Mouse (Mus musculus): ENCODE measurements around the gene Tnip1. TPM values are rescaled to one million over a fixed set of nuclear protein-coding genes. Genes with fewer than 3 reads are reported as not detected.

The Tnip1 gene
- polyA plus RNA-seq, 1 experiment from 2014 or later: 19.2 TPM

DNA sequence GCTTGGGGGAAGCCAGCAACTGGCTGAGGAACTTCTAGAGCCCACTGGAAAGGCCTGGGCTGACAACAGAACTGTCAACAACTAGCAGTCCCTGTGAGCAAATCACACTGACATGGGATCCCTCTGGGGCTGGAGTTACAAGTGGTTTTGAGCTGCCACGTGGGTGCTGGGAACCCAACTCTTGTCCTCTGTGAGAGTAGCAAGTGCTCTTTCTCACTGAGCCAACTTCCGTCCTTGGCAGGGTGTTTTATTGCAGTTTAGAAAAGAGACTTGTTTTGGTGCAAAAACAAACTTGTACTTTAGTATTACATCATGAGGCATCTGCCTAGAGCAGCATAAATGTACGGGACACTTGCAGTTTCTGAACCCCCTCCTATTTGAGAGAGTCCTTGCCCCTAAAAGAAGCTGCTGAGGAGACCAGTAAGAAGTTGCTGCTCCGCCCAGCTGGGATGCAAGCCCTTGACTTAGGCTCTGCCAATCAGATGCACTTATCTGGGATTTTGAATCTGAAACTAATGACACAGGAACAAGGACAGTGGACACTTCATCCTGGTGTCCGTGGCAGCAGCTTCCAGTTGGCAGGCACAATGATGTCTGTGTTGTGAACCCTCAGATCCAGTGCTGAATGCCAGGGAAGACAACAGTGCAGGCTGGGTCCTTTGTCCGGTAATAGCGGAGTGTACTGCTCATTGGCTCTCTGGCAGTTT lies 90.7 kb downstream of the Tnip1 start:
- H3K9me3 ChIP-seq (ENCODE audit: control insufficient read depth, low read length): no peaks in the 10 kb centered on the region
- no peak overlapping the region for H3K4me2 ChIP-seq (ENCODE audit: low read depth, low read length)
- WGBS: 69% methylated on average over 7 of the region's 7 CpGs
- no peak overlapping the region for H3K9ac ChIP-seq (ENCODE audit: low read length)
- H3K27me3 ChIP-seq (ENCODE audit: control insufficient read depth, insufficient read depth, low read depth, low read length): no peaks in the 10 kb centered on the region
- H3K4me3 ChIP-seq (ENCODE audit: low read length): no peak overlapping the region
- H3K27ac ChIP-seq (ENCODE audit: low read length): no peak overlapping the region
- ATAC-seq (ENCODE audit: low read depth): no peak
- peaks cover 33% of the 10 kb centered on the region for H3K36me3 ChIP-seq (ENCODE audit: control insufficient read depth, insufficient read depth, low read length)
- H3K4me1 ChIP-seq (replicated peaks; ENCODE audit: control insufficient read depth, insufficient read depth, low read length): peaks cover 10% of the 10 kb centered on the region

DNA sequence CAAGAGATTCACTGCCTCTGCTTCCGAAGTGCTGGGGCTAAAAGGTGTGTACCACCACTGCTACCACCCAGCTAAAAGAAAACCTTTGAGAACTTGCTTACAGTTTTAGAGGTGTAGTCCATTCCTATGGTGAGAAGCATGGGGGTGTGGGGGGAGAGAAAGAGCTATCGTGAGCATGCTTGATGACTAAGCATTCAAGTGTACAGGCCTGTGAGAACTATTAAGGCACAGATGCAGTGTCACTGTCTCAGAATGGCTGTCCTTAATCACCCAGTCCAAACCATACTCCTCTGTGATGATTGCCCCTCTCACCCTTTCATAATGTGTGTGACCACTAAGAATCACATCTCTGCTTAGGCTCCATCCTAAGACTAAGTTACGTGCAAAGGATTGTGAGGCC lies 93.4 kb downstream of the Tnip1 start:
- no peak for ATAC-seq (ENCODE audit: low read depth)
- H3K9me3 ChIP-seq (ENCODE audit: control insufficient read depth, low read length): no peaks in the 10 kb centered on the region

GRCm38 (mm10) chr11:54868445-54868844 lies 94.3 kb downstream of the Tnip1 start:
- H3K27me3 ChIP-seq (ENCODE audit: control insufficient read depth, insufficient read depth, low read depth, low read length): no peaks in the 10 kb centered on the region
- H3K4me3 ChIP-seq (ENCODE audit: low read length): no peak overlapping the region
- H3K4me1 ChIP-seq (replicated peaks; ENCODE audit: control insufficient read depth, insufficient read depth, low read length): peaks cover 14% of the 10 kb centered on the region
- no peaks in the 10 kb centered on the region for H3K9me3 ChIP-seq (ENCODE audit: control insufficient read depth, low read length)
- H3K36me3 ChIP-seq (ENCODE audit: control insufficient read depth, insufficient read depth, low read length): peaks cover 23% of the 10 kb centered on the region
- ATAC-seq (ENCODE audit: low read depth): no peak
- no peak overlapping the region for H3K4me2 ChIP-seq (ENCODE audit: low read depth, low read length)
- 62% methylated on average over 2 of the region's 2 CpGs for WGBS
- no peak overlapping the region for H3K9ac ChIP-seq (ENCODE audit: low read length)
- H3K27ac ChIP-seq (ENCODE audit: low read length): no peak overlapping the region

More for the DNA sequence above, 93.4 kb downstream of the Tnip1 start:
- Histone ChIP-seq H3K9ac (ENCODE audit: low read length) (no peak overlapping the region), H3K27ac (ENCODE audit: low read length) (no peak overlapping the region), H3K4me3 (ENCODE audit: low read length) (no peak overlapping the region), H3K36me3 (ENCODE audit: control insufficient read depth, insufficient read depth, low read length) (peaks cover 32% of the 10 kb centered on the region), H3K4me2 (ENCODE audit: low read depth, low read length) (no peak overlapping the region), H3K27me3 (ENCODE audit: control insufficient read depth, insufficient read depth, low read depth, low read length) (no peaks in the 10 kb centered on the region), H3K4me1 (replicated peaks; ENCODE audit: control insufficient read depth, insufficient read depth, low read length) (peaks cover 14% of the 10 kb centered on the region)
- WGBS: 84% methylated on average over 3 of the region's 3 CpGs

- no peak overlapping the region for H3K27ac ChIP-seq (ENCODE audit: low read length)
- peaks cover 22% of the 10 kb centered on the region for H3K36me3 ChIP-seq (ENCODE audit: control insufficient read depth, insufficient read depth, low read length)
- ATAC-seq (ENCODE audit: low read depth): no peak
- peak overlapping the region; percentile 70 for H3K4me2 ChIP-seq (ENCODE audit: low read depth, low read length)
- no peaks in the 10 kb centered on the region for H3K27me3 ChIP-seq (ENCODE audit: control insufficient read depth, insufficient read depth, low read depth, low read length)
- peak overlapping the region; percentile 67; the same call in 1 of the 2 replicates for H3K4me3 ChIP-seq (ENCODE audit: low read length)
- no peak overlapping the region for H3K9ac ChIP-seq (ENCODE audit: low read length)
- 77% methylated on average over 3 of the region's 3 CpGs for WGBS
- H3K9me3 ChIP-seq (ENCODE audit: control insufficient read depth, low read length): no peaks in the 10 kb centered on the region
- peaks cover 14% of the 10 kb centered on the region for H3K4me1 ChIP-seq (replicated peaks; ENCODE audit: control insufficient read depth, insufficient read depth, low read length)
These were observed 94.7 kb downstream of the Tnip1 start for GRCm38 (mm10) chr11:54867903-54868434.

DNA sequence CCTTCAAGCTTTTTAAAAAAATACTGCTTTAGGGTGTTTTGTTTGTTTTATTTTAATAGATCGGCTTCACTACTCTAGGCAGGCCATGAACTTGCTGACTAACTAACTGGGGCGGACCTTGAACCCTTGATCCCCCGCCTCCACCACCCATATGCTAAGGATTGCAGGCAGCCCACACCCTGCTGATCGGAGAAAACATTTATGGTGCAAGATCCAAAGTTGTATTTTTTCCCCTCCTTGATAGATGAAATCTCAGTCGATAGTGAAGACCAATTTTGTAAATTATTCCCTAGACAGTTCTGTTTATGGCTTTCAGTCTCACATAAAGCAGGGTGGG lies 95.7 kb downstream of the Tnip1 start:
- H3K27ac ChIP-seq (ENCODE audit: low read length): peak overlapping the region; percentile 74
- no peaks in the 10 kb centered on the region for H3K27me3 ChIP-seq (ENCODE audit: control insufficient read depth, insufficient read depth, low read depth, low read length)
- peak overlapping the region; percentile 67 for H3K4me3 ChIP-seq (ENCODE audit: low read length)
- 1% methylated on average over 5 of the region's 5 CpGs for WGBS
- ATAC-seq (ENCODE audit: low read depth): peak; percentile 27; the same call in 1 of the 2 replicates
- H3K4me2 ChIP-seq (ENCODE audit: low read depth, low read length): peak overlapping the region; percentile 70
- H3K36me3 ChIP-seq (ENCODE audit: control insufficient read depth, insufficient read depth, low read length): peaks cover 21% of the 10 kb centered on the region
- no peaks in the 10 kb centered on the region for H3K9me3 ChIP-seq (ENCODE audit: control insufficient read depth, low read length)
- peaks cover 14% of the 10 kb centered on the region for H3K4me1 ChIP-seq (replicated peaks; ENCODE audit: control insufficient read depth, insufficient read depth, low read length)
- peak overlapping the region; percentile 95 for H3K9ac ChIP-seq (ENCODE audit: low read length)

- Histone ChIP-seq H3K36me3 (ENCODE audit: control insufficient read depth, insufficient read depth, low read length) (peaks cover 15% of the 10 kb centered on the region), H3K27me3 (ENCODE audit: control insufficient read depth, insufficient read depth, low read depth, low read length) (no peaks in the 10 kb centered on the region), H3K4me3 (ENCODE audit: low read length) (peak within 1 kb of the TSS; percentile 67), H3K4me1 (replicated peaks; ENCODE audit: control insufficient read depth, insufficient read depth, low read length) (peaks cover 14% of the 10 kb centered on the region), H3K9me3 (ENCODE audit: control insufficient read depth, low read length) (no peaks in the 10 kb centered on the region), H3K4me2 (ENCODE audit: low read depth, low read length) (peak within 1 kb of the TSS; percentile 70), H3K27ac (ENCODE audit: low read length) (peak within 1 kb of the TSS; percentile 74), H3K9ac (ENCODE audit: low read length) (peak within 1 kb of the TSS; percentile 95)
- WGBS: under 1% methylated on average over 77 of the region's 107 CpGs
- ATAC-seq (ENCODE audit: low read depth): peak; percentile 89
These were observed 96.3 kb downstream of the Tnip1 start, which contains the start of gene Hint1 for GRCm38 (mm10) chr11:54866119-54867048. Gene Hint1, plus strand, starts transcription at chr11:54866383.

- Histone ChIP-seq H3K36me3 (ENCODE audit: control insufficient read depth, insufficient read depth, low read length) (peaks cover 7% of the 10 kb centered on the region; the same call in 1 of the 2 replicates), H3K4me3 (ENCODE audit: low read length) (peak overlapping the region; percentile 67), H3K9ac (ENCODE audit: low read length) (peak overlapping the region; percentile 95), H3K27ac (ENCODE audit: low read length) (peak overlapping the region; percentile 74), H3K4me1 (replicated peaks; ENCODE audit: control insufficient read depth, insufficient read depth, low read length) (peaks cover 14% of the 10 kb centered on the region), H3K4me2 (ENCODE audit: low read depth, low read length) (peak overlapping the region; percentile 70), H3K9me3 (ENCODE audit: control insufficient read depth, low read length) (no peaks in the 10 kb centered on the region), H3K27me3 (ENCODE audit: control insufficient read depth, insufficient read depth, low read depth, low read length) (no peaks in the 10 kb centered on the region)
- WGBS: 62% methylated on average over 6 of the region's 6 CpGs
- ATAC-seq (ENCODE audit: low read depth): no peak
These were observed 97.2 kb downstream of the Tnip1 start for GRCm38 (mm10) chr11:54865330-54866085.

- ATAC-seq (ENCODE audit: low read depth): no peak
- WGBS: 41% methylated on average over 10 of the region's 10 CpGs
- no peaks in the 10 kb centered on the region for H3K9me3 ChIP-seq (ENCODE audit: control insufficient read depth, low read length)
- H3K4me2 ChIP-seq (ENCODE audit: low read depth, low read length): no peak overlapping the region
- no peak overlapping the region for H3K4me3 ChIP-seq (ENCODE audit: low read length)
- H3K27me3 ChIP-seq (ENCODE audit: control insufficient read depth, insufficient read depth, low read depth, low read length): no peaks in the 10 kb centered on the region
- peaks cover 18% of the 10 kb centered on the region for H3K4me1 ChIP-seq (replicated peaks; ENCODE audit: control insufficient read depth, insufficient read depth, low read length)
- H3K9ac ChIP-seq (ENCODE audit: low read length): 0 out of 2 replicates have a peak overlapping the region, but pooled peaks have one; percentile 37
- H3K27ac ChIP-seq (ENCODE audit: low read length): no peak overlapping the region
- H3K36me3 ChIP-seq (ENCODE audit: control insufficient read depth, insufficient read depth, low read length): no peaks in the 10 kb centered on the region
These were observed 99.8 kb downstream of the Tnip1 start for GRCm38 (mm10) chr11:54862621-54863520.
